Mouse (Mus musculus): ENCODE measurements around the gene Upf1. TPM values are rescaled to one million over a fixed set of nuclear protein-coding genes. Genes with fewer than 3 reads are reported as not detected.

The Upf1 gene
- polyA plus RNA-seq, 1 experiment from 2014 or later: 18.1 TPM

DNA sequence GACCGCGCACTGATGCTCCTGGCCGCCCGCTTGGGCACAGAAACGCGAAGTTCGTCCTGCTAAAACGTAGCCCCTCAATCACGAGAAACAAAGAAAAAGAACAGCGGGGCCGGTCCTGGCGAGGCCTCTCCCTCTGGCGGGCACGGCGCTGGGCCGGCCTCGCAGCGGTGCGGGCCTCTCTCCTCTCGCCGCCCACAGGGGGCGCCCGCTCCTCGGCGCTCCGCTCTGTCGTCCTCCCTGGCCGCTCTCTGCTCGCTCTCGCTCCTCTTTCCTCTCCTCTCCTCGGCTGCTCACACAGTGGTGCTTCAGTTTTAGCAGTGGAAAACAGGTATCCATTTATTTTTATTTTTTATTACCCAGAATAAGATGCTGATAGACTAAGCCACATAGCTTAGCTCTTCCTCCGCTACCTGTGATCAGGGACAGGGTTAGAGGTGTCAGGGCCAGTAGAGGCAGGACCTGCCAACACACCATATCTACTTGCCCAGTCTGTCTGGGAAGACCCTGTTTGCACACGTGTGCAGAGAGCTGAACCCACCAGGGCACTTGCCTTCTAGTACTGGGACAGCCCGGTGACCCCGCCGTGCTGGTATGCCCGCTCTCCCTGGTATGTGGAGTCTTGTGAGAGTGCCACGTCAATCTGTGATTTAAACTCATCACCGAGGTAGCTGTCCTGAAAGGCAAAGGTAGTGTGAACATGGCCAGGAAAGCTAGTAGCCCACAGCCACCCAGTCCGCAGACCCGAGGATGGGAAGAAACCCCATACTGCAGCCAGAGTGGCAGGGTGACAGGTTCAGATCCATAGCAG lies 20.8 kb downstream of the Upf1 start:
- WGBS: 26% methylated on average over 36 of the region's 41 CpGs
- 0 out of 2 replicates have a peak overlapping the region, but pooled peaks have one; percentile 17 for H3K4me2 ChIP-seq (replicated peaks)

DNA sequence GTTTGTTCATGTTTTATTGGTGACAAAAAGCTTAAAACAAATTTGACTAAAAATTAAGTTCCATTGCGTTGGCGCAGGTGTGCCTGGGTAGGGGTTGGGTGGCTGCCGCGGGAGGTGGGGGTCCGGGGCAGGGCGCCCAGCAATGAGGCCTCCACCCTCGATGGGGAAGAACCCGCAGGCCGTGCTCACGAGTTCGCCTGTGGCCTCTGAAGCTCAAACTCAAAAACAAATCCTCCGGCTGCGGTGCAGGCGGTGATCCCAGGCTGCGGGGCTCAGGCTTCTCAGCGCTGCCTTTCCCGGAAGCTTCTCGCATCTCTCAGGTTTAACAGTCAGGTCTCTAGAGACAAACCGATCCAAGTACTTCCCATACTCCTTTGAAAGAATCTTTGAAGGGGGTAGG lies 21.6 kb downstream of the Upf1 start:
- WGBS: 61% methylated on average over 19 of the region's 19 CpGs
- H3K4me2 ChIP-seq (replicated peaks): no peak overlapping the region
- H3K4me1 ChIP-seq (replicated peaks): peaks cover 37% of the 10 kb centered on the region
- H3K27ac ChIP-seq: 0 out of 2 replicates have a peak overlapping the region, but pooled peaks have one; percentile 30
- peaks cover 15% of the 10 kb centered on the region for H3K27me3 ChIP-seq
- H3K9me3 ChIP-seq: no peaks in the 10 kb centered on the region
- peaks cover 86% of the 10 kb centered on the region for H3K36me3 ChIP-seq
- H3K9ac ChIP-seq (replicated peaks): peak overlapping the region; percentile 55; the same call in 1 of the 2 replicates
- H3K4me3 ChIP-seq (replicated peaks): no peak overlapping the region
- ATAC-seq: no peak

More for the DNA sequence above, 20.8 kb downstream of the Upf1 start:
- peak; percentile 81 for ATAC-seq
- H3K4me3 ChIP-seq (replicated peaks): no peak overlapping the region
- H3K4me1 ChIP-seq (replicated peaks): peaks cover 37% of the 10 kb centered on the region
- no peaks in the 10 kb centered on the region for H3K9me3 ChIP-seq
- H3K36me3 ChIP-seq: peaks cover 87% of the 10 kb centered on the region
- H3K9ac ChIP-seq (replicated peaks): peak overlapping the region; percentile 52; the same call in 1 of the 2 replicates
- H3K27ac ChIP-seq: peak overlapping the region; percentile 71
- H3K27me3 ChIP-seq: peaks cover 15% of the 10 kb centered on the region

DNA sequence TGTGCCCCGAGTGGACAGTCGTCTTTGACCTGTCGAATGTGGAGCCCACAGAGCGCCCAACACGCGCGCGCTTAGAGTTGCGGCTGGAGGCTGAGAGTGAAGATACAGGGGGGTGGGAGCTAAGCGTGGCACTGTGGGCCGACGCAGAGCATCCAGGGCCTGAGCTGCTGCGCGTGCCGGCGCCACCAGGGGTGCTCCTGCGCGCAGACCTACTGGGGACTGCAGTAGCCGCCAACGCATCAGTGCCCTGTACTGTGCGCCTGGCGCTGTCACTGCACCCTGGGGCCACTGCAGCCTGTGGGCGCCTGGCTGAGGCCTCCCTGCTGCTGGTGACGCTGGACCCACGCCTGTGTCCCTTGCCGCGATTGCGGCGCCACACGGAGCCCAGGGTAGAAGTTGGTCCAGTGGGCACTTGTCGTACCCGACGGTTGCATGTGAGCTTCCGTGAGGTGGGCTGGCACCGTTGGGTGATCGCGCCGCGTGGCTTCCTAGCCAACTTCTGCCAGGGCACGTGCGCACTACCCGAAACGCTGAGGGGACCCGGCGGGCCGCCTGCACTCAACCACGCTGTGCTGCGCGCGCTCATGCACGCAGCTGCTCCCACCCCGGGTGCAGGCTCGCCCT lies 22.2 kb downstream of the Upf1 start:
- 26% methylated on average over 53 of the region's 53 CpGs for WGBS
- H3K9ac ChIP-seq (replicated peaks): peak overlapping the region; percentile 48

DNA sequence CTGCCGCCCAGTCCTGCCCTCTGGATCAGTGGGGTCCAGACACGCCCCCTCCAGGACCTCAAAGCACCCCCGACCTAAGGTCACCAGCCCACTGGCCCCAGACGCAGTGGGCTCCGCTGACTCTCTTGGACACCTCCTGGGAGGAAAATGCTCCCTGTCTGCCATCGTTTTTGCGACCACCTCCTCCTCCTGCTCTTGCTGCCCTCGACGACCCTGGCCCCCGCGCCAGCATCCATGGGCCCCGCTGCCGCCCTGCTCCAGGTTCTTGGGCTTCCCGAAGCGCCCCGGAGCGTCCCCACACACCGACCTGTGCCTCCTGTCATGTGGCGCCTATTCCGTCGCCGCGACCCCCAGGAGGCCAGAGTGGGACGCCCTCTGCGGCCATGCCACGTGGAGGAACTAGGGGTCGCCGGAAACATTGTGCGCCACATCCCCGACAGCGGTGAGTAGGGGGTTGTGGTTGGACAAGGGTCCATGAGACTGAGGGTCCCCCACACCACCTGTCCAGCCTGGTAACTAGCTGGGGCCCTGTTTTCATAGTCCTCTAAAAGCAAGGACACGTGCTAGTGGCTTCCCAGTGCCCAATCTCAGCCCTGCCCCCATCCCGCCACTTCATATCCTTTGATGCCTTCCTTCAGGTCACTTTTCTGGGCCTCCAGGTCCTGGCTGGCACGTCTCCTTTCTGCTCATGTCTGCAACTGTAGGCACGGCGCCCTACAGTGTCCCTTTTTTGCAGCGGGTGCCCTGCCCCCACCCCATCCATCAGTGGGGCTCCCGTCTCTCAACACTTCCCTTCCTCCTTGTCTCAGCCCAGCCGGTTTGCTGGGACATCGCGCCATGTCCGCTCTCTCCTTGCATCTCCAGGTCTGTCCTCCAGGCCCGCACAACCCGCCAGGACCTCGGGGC lies 23.0 kb downstream of the Upf1 start:
- 7% methylated on average over 45 of the region's 45 CpGs for WGBS
- Histone ChIP-seq H3K36me3 (peaks cover 82% of the 10 kb centered on the region), H3K9me3 (no peaks in the 10 kb centered on the region), H3K4me3 (replicated peaks) (no peak overlapping the region; the same call in 1 of the 2 replicates), H3K9ac (replicated peaks) (peak overlapping the region; percentile 48), H3K4me2 (replicated peaks) (peak overlapping the region; percentile 36), H3K27me3 (peaks cover 15% of the 10 kb centered on the region), H3K27ac (0 out of 2 replicates have a peak overlapping the region, but pooled peaks have one; percentile 25), H3K4me1 (replicated peaks) (peaks cover 37% of the 10 kb centered on the region)
- peak; percentile 4 for ATAC-seq

More for the DNA sequence above, 22.2 kb downstream of the Upf1 start:
- Histone ChIP-seq H3K4me1 (replicated peaks) (peaks cover 37% of the 10 kb centered on the region), H3K9me3 (no peaks in the 10 kb centered on the region), H3K4me2 (replicated peaks) (peak overlapping the region; percentile 36), H3K27me3 (peaks cover 15% of the 10 kb centered on the region), H3K27ac (0 out of 2 replicates have a peak overlapping the region, but pooled peaks have one; percentile 25), H3K36me3 (peaks cover 83% of the 10 kb centered on the region), H3K4me3 (replicated peaks) (no peak overlapping the region; the same call in 1 of the 2 replicates)
- ATAC-seq: peak; percentile 86

DNA sequence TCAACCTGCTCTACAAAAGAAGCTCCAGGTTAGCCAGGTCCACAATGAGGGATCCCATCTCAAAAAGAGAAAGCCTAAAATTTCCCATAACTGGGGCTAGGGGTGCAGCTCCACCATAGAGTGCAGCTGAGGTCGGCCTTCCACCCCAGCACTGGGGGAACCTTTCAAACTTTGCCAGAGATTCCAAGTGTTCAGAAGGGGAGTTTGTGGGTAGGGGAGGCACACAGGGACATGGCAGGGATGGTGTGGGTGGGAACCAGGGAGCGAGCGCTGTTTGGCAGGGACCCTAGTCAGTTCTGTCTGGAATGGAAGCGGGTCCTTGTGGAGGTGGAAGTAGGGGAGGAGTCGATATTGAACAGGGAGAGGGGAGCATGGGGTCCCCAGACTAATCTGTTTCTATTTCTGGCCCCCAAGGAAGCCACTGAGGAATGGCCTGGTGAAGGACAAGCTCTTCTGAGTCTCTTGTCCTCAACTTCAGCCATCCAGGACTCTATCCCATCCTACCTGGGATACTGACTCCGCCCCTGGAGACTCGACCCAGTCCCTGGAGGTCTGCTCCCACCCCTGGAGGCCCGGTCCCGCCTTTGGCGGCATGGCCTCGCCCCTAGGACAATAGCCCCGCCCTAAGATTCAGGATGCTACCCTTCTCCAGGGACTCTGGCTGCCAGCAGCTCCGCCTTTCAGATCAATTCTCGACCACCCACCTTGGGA lies 23.8 kb downstream of the Upf1 start, which contains the start of gene Gdf1:
Gdf1 (plus strand) TSS at position 694 of the 711 bp plus-strand sequence.
- no peak for ATAC-seq
- peak within 1 kb of the TSS; percentile 48 for H3K9ac ChIP-seq (replicated peaks)
- 0 out of 2 replicates have a peak within 1 kb of the TSS, but pooled peaks have one; percentile 25 for H3K27ac ChIP-seq
- peaks cover 82% of the 10 kb centered on the region for H3K36me3 ChIP-seq
- no peak within 1 kb of the TSS; the same call in 1 of the 2 replicates for H3K4me3 ChIP-seq (replicated peaks)
- no peaks in the 10 kb centered on the region for H3K9me3 ChIP-seq
- H3K4me2 ChIP-seq (replicated peaks): peak within 1 kb of the TSS; percentile 36
- peaks cover 15% of the 10 kb centered on the region for H3K27me3 ChIP-seq
- WGBS: 22% methylated on average over 14 of the region's 14 CpGs
- H3K4me1 ChIP-seq (replicated peaks): peaks cover 37% of the 10 kb centered on the region

DNA sequence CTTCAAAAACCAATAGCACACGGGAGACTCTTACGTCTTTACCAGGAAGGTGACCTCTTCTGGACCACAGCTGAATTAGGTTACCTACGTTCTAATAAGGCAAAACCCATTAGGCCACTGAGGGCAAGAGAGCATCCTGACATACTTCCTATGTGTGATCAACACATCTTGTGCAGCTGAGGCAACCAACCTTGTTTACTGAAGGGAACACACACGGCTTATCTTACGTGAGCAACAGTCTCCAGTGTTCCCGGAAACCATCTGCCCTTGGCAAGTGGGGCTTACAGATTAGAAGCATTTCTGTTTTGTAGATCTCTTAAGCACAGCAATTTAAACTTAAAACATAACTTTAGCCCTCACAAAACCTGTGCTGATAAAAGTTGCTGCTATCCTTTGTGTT lies 25.6 kb downstream of the Upf1 start:
- Histone ChIP-seq H3K4me2 (replicated peaks) (no peak overlapping the region), H3K4me1 (replicated peaks) (peaks cover 35% of the 10 kb centered on the region), H3K27ac (no peak overlapping the region), H3K27me3 (peaks cover 15% of the 10 kb centered on the region), H3K4me3 (replicated peaks) (no peak overlapping the region), H3K9me3 (no peaks in the 10 kb centered on the region), H3K9ac (replicated peaks) (no peak overlapping the region), H3K36me3 (peaks cover 82% of the 10 kb centered on the region)
- ATAC-seq: no peak
- WGBS: 97% methylated on average over 6 of the region's 6 CpGs

DNA sequence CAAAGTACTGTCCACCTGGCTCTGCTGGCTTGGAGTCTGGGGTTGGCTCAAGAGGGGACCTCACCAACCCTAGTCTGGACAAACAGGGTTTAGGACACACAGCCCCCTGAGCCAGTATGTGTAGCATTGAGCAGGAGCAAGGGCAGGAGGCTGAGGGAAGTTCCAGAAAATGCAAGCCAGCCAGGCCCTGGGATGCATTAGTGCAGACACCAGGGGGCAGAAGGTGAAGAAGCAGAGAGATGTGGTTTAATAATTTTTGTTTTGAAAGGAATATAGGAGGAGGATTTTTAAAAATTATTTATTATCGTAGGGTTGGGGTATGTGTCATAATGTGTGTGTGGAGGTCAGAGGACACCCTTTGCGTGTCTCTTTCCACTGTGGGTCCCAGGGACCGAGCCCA lies 29.4 kb downstream of the Upf1 start:
- peaks cover 2% of the 10 kb centered on the region; the same call in 1 of the 2 replicates for H3K27me3 ChIP-seq
- H3K9ac ChIP-seq (replicated peaks): no peak overlapping the region
- H3K4me1 ChIP-seq (replicated peaks): no peaks in the 10 kb centered on the region
- peaks cover 81% of the 10 kb centered on the region for H3K36me3 ChIP-seq
- H3K27ac ChIP-seq: no peak overlapping the region
- ATAC-seq: no peak
- H3K9me3 ChIP-seq: no peaks in the 10 kb centered on the region
- 95% methylated on average over 3 of the region's 3 CpGs for WGBS
- no peak overlapping the region for H3K4me3 ChIP-seq (replicated peaks)
- no peak overlapping the region for H3K4me2 ChIP-seq (replicated peaks)

DNA sequence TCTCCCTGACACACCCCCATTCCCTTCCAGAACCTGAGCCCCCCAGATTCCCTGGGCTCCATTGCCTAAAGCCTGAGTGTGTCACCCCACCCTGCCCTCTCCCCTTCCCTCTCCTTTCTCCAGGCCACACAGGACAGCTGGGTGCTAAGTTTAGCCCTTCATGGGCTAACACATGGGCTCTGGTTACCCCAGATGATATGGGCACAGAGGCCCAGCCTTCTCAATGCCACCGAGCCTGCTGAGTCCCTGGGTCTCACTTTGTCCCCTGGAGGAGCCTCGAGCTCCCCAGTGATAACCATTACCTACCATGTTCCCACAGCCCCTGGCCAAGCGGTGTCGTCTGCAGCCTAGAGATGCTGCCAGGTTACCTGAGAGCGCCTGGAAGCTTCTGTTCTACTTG lies 35.2 kb downstream of the Upf1 start:
- H3K36me3 ChIP-seq: peaks cover 50% of the 10 kb centered on the region
- peak overlapping the region; percentile 84 for H3K9ac ChIP-seq (replicated peaks)

DNA sequence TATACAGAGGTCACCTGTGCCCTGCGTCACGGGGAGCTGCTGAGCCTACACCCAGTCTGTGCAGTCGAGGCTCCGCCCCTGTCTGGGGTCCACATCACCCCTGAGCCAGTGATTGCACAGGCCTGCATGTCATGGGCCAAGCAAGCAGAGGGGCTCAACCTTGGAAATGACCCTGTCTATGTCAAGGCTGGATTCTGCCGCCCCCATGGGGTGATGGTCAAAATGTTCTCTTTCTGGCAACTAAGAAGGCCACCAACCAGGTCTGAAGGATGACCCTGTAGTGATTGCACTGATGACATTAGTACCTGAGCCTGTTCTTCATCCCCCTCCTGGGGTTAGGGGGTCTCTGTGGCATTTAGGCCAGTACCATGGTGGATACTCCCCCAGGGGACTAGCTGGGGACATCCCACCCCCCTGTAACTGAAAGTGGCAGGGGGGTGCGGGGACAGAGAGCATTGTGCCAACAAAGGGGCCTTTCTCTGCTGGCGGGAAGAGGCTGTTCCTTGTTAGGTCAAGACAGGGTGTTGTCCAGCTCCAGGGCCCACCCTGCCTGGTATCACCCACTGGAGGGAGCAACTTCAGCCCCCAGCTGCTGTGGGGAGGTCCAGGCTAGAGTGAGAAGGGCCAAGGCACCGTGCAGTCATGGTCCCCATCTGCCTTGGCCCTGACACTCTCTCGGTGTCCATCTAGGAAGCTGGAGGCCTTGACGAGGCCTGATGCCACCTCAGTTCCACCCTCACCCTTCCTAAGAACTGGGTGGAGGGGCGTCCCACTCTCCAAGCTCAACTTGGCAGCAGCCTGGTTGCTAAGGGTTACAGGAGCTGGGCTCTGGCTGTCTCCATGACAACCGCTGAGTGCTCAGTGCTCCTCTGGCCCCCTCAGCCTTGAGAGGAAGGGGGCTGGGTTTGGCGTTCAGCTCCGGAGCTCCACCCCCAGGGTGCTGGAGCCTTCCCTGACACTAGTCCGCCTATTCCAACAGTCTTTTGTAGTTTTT lies 36.3 kb downstream of the Upf1 start:
- no peaks in the 10 kb centered on the region for H3K9me3 ChIP-seq
- H3K4me1 ChIP-seq (replicated peaks): peaks cover 37% of the 10 kb centered on the region
- H3K27me3 ChIP-seq: no peaks in the 10 kb centered on the region
- peak overlapping the region; percentile 66 for H3K4me3 ChIP-seq (replicated peaks)
- WGBS: 5% methylated on average over 15 of the region's 15 CpGs
- H3K27ac ChIP-seq: peak overlapping the region; percentile 95
- peak overlapping the region; percentile 68 for H3K4me2 ChIP-seq (replicated peaks)
- peaks cover 50% of the 10 kb centered on the region for H3K36me3 ChIP-seq
- ATAC-seq: peak; percentile 91
- H3K9ac ChIP-seq (replicated peaks): peak overlapping the region; percentile 84

More for the DNA sequence above, 35.2 kb downstream of the Upf1 start:
- WGBS: 92% methylated on average over 5 of the region's 5 CpGs
- Histone ChIP-seq H3K27me3 (no peaks in the 10 kb centered on the region), H3K9me3 (no peaks in the 10 kb centered on the region), H3K4me2 (replicated peaks) (peak overlapping the region; percentile 68), H3K4me1 (replicated peaks) (peaks cover 37% of the 10 kb centered on the region), H3K27ac (peak overlapping the region; percentile 95), H3K4me3 (replicated peaks) (peak overlapping the region; percentile 66)
- no peak for ATAC-seq
